Mouse (Mus musculus) thymus, postnatal 10 days (tissue): ENCODE results near the gene Hist1h4f.
"Not testable (repeated sequence)": the region's sequence is repeated elsewhere in the genome, so short reads cannot be mapped to it uniquely, and the experiment has no call there.

Experiments used
- DNase-seq, 2 experiments: peaks; one replicate each; pipeline ENCODE4 v3.0.0; 2021; ENCODE audit warnings: low spot score in 2 of 2

The Hist1h4f gene

GRCm38 (mm10) chr13:23554925-23555838, 3.7 kb upstream of the Hist1h4f start:
- DNase-seq: peak; percentile 93 to 94

- DNase-seq: no peak
Measured at GRCm38 (mm10) chr13:23554393-23554792, 2.9 kb upstream of the Hist1h4f start.

DNA sequence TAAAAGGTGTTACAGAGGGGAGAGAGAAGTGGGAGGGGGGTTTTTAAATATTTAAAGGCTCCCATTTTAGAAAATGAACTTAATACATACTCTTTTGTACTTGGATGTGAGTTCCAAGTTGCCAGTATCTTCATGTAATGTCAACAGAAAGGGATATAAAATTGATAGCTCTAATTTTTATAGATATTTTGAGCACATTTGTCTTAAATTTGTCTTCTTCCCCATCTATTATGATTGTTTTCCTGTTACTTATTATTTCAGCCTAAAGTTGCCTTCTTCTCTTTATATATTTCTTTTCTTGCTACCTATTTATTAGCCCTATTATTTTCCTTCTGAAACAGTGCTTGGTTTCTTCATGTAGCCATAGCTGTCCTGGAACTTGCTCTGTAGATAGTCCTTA, 1.5 kb upstream of the Hist1h4f start, which contains the start of gene Hist1h1d:
Gene Hist1h1d (plus strand): TSS at position 301 of the 400 bp plus-strand sequence.
- no peak for DNase-seq

- no peak for DNase-seq
Measured at GRCm38 (mm10) chr13:23551931-23552914, 775 bp upstream of the Hist1h4f start.

- no peak for DNase-seq
Measured at GRCm38 (mm10) chr13:23550761-23551145, 695 bp downstream of the Hist1h4f start.

DNA sequence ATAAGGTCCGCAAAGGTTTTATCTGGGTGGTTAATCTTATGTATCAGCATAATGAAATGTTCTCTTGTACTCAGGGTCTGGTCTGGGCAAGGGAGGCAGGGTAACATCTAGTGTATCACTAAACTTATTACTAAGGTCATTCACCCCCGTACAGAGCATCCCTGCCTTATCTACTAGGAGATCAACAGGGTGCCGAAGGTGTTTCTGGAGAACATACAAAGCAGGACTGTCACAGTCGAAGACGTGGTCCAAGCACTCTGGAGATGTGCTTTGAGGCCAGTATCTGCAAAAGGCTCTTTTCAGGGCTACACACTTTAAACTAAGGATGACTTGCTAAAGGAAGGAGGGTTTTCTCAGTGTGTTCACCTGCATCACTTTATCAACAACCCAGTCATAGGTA, 4.8 kb downstream of the Hist1h4f start:
- DNase-seq: no peak

DNA sequence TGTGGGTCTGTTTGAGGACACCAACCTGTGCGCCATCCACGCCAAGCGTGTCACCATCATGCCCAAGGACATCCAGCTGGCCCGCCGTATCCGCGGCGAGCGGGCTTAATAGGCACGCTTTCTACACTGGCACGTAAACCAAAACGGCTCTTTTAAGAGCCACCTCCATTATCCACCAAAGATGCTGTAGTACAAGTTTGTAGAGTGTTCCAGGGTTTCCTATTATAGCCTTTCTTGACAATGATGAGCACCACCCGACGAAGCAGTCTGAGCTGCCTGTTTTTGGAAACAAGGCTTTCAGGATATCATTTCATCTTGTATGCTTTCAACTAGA, 6.7 kb downstream of the Hist1h4f start:
- DNase-seq: not testable (repeated sequence)

- DNase-seq: peak; percentile 71 to 83
Measured at GRCm38 (mm10) chr13:23543965-23544786, 7.3 kb downstream of the Hist1h4f start, which contains the start of gene Hist1h3f. TSS of gene Hist1h3f (plus strand) at chr13:23544052.

- DNase-seq: peak; percentile 73 to 79
Measured at GRCm38 (mm10) chr13:23542999-23543607, 8.3 kb downstream of the Hist1h4f start, which contains the start of gene Hist1h2bh. TSS of gene Hist1h2bh (minus strand) at chr13:23543392.

DNA sequence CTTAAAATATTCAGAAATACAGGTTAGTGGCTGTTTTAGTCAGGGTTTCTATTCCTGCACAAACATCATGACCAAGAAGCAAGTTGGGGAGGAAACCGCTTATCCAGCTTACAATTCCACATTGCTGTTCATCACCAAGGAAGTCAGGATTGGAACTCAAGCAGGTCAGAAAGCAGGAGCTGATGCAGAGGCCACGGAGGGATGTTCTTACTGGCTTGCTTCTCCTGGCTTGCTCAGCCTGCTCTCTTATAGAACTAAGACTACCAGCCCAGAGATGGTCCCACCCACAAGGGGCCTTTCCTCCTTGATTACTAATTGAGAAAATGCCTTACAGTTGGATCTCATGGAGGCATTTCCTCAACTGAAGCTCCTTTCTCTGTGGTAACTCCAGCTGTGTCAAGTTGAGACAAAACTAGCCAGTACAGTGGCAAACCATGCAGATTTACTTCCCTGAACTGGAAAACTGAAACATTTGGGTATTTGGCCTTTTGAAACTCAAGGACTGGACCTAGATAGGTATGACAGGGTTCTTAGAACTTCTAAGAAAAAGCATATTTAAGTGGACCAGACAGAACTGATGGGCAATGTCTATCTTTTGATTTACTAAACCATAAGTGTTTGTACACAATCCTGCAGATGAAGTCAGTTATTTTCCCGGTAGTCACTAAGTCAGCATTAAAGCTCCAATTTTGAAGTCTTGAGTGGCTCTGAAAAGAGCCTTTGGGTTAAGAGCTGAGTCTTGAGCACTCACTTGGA, 9.0 kb downstream of the Hist1h4f start:
- not testable (repeated sequence) for DNase-seq

DNA sequence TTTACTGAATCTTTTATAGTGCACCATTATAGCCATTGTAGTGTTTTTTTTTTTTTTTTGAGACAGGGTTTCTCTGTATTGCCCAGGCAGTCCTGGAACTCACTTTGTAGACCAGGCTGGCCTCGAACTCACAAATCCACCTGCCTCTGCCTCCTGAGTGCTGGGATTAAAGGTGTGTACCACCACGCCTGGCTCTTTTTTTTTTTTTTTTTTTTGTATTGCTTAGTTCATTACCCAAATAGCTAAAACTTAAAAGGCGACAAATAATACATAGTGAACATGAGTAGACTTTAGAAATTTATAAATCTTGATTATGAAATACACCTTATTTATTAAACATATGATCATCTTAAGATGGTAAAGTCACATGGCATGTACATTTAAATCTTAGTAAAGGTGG, 10.0 kb downstream of the Hist1h4f start:
- no peak for DNase-seq

DNA sequence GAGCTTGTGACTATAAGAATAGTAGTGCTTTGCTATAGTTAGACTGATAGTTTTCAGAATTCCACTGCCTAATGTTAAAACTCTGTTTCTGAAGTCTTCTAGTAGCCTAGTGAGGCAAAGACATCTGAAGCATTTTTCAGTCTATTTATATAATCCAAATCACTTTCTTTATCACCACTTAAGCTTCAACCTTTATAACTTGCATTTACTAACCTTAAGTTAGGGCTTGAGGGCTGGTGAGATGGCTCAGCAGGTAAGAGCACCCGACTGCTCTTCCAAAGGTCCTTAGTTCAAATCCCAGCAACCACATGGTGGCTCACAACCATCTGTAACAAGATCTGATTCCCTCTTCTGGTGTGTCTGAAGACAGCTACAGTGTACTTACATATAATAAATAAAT, 11.6 kb downstream of the Hist1h4f start:
- not testable (repeated sequence) for DNase-seq

GRCm38 (mm10) chr13:23538249-23538648, 13.2 kb downstream of the Hist1h4f start:
- DNase-seq: no peak

DNA sequence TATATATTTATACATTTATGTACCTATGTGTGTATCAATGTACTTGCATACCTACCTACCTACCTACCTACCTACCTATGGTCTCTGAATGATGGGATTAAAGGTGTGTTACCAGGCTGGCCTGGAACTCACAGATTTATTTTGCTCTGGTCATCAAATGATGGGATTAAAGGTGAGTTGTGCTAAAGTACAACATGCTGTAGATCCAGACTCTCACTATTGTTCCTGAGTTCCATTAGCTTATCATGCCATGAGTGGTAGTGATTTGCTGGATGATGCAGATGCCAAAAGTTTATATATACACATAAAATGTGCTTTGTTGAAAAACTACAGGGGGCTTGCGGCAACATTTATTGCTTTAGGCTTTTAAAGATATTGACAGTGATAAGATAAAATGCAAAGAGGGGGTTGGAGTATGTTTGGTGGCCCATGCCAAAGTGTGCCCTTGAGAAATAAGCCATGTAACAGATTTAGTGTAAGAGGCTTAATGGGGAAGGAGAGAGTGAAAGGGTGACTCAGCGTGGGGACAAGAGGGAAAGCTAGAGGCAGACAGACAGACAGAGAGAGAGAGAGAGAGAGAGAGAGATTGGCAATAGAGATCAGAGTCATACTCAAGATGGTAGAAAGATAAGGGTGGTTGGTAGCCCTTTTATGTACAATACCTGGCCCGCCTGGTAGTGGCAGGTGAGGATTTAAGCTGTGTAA, 14.3 kb downstream of the Hist1h4f start:
- DNase-seq: no peak

DNA sequence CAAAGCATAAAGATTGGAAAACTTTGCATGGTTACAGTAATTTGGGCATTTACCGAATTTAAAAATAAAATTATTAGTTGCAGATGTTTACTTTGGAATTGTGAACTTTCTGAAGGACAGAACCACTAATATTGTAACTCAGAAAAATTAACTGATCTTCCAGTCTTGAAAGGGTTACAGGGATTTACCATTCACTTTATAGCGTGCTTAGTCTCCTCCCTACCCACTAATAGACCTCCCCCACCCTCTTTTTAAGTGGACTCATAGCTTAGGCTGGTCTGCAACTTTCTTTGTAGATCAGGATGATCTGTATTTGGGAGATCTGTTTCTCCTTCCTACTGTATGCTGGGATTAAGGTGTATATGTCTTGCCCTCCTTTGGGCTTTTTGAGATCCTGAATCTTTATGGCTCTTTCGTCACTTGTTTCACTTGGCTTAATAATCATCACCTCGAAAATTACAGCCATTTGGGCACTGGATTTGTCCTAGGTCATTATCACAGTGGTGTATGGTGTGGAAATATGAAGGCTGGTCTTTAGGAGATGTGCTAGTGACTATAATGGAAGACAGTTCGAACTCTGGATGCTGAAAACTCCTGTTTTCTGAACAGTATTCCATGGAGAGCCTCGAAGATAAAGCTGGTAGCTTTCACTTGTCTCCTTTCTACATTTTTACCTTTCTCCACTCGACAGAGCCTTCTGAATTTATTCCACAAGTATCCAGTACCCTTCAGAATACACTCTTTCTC, 15.2 kb downstream of the Hist1h4f start:
- DNase-seq: no peak

- DNase-seq: peak; percentile 87 to 92
Measured at GRCm38 (mm10) chr13:23535137-23536075, 16.0 kb downstream of the Hist1h4f start, which contains the start of gene Hist1h3g. TSS of gene Hist1h3g (plus strand) at chr13:23535422.

DNA sequence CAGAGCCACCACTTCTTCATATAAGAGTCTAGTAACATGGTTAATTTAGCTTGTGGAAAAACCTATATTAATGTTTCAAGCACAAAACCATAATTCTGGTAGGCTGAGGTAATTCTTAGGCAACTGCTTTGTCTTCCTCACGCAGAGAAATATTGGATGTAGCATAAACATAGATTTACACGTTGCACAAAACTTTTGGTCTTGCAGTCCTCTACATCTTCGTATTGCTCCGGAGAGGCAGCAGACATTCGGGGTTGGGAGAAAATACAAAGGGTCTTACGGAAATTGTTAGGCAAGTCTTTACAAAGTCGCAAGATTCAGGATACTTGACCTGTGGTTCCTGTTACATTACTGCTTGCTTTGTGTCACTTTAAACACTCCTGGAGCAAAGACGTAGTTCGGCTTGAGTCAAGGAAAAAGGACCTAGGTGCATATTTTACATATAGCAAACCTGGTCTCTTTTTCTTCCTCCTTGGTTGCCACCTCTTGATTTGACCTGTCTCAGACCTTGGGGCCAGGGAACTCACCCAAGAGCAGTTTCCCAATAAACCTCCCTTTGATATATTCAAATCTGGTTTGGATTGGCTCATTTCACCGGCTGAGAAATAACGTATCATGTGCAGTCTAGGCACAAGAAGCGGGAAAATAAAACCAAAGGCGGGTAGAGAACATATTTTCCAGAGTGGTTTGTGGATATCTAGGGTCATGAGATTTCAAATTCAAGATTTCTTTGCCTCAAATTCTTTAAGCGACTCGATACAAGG, 16.9 kb downstream of the Hist1h4f start:
- DNase-seq: peak in 1 of 2 experiments; percentile 22
